Mouse (Mus musculus): ENCODE results near the gene Cadm2.

The Cadm2 gene

DNA sequence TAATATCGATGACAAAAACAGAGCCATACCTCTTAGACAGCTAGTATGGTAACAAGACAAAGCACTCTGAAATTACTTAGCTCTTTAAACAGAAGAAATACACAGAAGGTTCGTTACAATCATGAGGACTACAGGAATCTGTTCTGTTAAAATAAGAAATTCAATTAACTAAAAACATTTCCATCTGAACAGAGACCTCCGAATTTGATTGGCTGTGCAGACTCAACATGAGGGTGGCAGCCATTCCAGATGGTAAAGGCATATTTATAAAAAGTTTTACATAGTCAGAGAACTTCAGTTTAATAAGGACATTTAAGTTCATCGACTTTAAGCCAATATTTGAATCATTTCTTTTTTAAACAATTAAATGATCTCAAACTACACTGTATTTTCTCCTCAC lies 105.2 kb downstream of the Cadm2 start:
- no peak for DNase-seq (ENCODE audit: low read depth, low spot score)

DNA sequence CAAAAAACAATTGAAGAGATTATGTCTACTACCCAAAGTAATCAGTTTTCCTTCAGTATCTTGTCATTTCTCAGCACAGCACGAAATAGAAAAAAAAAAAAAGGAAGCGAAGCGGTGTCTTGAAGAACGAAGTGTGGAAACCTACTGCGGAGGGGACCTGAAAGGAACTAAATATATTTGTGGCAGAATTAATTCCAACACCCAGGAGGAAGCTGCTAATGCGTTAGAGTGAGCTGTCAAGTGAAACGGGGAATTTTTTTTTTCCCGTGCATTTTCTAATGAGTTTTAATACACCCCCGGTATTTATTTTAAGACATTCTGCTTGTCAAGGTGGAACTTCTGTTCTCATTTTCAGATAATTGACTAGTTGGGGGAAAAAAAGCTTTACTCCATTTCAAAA lies 111.6 kb downstream of the Cadm2 start:
- no peak for DNase-seq (ENCODE audit: low read depth, low spot score)

DNA sequence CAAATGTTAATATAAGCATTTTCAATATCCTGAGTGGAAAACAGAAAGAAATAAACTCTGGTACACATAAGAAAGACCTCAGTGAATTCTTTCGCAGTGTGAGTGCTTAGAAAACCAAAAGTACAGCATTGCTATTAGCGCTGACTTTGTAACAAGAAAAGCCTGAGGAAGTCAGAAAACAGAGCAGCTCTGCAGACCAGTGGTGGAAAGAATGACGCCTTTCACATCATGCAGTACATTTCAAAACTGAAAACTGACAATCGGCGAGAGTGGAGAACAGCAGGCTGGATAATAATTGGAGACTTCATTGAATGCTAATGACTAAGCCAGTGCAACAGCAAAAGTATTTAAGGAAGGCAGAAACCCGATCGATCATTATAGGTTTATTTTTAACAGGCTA lies 138.2 kb downstream of the Cadm2 start:
- no peak for DNase-seq (ENCODE audit: low read depth, low spot score)

DNA sequence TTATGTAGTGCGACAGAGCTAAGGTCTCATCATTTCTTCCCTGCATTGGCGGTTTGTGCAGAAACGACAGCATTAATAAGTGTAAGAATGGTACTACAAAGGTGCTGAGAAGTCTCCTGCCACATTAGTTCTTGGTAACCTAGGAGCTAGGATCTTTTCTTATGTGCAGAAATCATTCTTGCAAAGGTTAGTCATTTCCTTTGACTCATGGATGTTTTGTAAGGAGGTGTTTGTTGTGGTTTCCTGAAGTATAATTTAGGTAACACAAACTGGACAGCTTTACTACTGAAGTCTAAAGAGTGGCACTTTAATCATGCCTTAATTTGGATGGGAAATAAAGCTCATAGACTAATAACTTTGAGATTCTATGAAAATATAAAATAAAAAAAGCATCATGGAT lies 153.7 kb downstream of the Cadm2 start:
- DNase-seq (ENCODE audit: low read depth, low spot score): no peak

DNA sequence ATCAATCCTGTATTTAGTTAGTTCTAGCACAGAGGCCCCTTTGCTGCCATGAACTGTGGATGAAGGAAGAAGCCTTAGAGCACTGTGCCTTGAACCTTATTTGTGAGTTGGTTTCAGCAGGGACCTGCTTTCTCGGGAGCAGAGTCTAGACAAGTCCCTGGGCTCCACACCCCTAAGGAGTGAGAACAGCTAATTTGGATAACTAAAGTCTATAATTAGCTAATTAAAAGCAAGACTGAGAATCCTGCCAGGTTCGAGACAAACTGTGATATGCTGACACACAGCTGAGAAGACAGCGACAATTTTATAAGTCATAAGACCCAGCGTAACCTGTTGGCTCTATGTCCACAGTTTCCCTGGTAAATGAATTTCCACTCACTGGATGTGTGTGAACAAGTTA lies 184.4 kb downstream of the Cadm2 start:
- DNase-seq (ENCODE audit: low read depth, low spot score): no peak

DNA sequence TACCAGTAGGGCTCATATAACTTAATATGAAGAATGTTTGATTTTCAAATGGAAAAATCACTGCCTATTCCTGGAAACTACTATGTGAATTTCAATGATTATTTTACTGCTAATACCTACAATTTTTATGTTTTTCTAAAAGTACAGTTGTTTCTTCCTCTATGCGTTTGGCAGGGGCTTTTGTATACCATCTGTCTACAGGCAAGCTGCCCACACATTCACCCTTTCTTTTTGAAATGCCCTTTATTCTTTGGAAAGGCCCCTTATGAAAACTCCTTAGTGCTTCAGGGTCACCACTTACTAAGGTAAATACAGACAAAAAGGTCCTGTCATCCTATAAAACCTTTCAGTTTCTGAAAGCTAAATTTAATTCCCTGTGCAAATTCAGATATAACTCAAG lies 195.3 kb downstream of the Cadm2 start:
- no peak for DNase-seq (ENCODE audit: low read depth, low spot score)

DNA sequence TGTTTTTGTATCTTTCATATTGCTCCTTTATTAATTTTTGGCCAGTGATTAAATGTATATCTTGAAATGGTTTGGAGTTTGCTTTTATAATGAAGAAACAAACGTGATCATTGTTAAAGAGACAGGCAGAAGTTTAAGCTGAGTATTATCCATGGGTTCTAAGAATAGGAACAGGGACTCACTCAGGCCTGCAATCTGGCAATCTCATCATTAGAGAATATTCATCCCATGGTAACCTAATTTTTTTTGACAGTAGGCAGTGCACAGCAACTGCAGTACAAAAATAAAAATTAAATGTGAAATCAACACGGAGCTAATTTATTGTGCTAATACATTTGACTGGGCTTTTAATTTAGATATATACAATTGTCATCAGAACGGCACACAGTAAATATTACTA lies 209.8 kb downstream of the Cadm2 start:
- peak; percentile 71 for DNase-seq (ENCODE audit: low read depth, low spot score)

DNA sequence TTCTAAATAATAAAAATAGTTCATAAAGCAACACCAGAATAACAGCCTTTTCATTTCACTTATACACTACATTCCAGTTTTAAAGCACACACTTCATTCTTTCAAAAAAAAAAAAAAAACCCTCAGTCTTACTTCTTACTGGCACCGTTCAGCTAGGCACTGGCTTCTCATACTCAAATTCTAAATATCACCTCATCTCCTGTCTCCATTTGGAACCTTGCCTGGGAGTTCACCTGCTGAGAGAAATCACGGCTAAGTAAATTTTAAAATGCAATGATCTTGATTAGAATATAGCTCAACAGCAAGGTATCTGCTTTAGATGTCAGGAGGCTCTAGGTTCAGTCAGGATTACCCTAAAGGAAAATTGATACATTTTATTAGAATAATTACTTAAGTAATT lies 210.2 kb downstream of the Cadm2 start:
- DNase-seq (ENCODE audit: low read depth, low spot score): peak; percentile 18

DNA sequence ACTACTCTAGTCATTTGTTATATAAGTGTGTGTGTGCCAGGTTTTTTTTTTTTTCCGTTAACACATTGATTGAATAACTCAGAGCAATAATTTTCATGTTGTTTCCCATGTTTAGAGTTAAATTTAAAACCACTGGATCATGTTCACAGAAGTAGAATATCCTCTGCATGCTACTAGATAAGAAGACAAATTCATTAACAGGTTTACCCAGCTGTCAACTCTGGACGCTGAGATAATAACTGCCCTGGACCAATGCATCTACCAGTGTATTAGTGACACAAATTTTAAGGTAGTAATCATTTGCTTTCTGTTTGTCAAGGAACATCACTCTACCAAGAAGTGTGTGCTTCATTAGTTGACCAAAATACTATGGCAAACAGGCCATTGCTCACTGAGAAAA lies 253.0 kb downstream of the Cadm2 start:
- DNase-seq (ENCODE audit: low read depth, low spot score): no peak

DNA sequence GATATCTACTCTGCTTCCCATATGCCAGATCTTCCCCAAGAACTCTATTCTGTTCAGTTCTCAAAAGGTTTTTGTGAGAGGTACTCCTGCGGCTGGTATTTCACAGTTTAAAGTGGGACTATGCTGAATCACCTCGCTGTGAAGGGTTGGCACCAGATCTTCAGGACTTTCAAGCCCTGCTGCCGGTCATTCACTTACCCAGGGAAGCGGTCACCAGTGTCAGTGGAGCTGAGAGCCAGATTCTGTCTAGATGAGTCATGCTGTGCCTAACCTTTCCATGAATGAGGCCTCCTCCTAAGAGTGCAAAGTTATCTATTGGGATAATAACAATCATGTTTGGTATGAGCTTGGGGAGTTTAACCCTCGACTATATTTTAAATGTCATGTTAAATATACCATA lies 272.7 kb downstream of the Cadm2 start:
- DNase-seq (ENCODE audit: low read depth, low spot score): no peak

DNA sequence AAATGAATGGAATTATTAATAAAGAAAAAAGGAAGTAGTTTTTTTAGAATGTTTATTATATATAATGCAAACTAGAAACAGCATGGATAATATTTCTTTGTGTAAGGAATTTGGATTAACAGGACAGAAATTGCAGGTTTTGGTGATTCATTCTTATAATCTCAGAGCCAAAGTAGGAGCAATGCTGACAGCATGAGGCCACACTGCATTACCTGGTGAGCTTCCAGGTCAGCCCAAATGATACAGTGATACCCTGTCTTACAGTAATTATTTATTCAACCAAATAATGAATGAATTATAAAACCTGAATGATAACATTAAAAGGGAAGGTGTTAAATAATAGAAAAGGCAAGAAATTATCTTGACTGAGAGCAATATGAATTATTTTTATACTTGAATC lies 273.1 kb downstream of the Cadm2 start:
- no peak for DNase-seq (ENCODE audit: low read depth, low spot score)

DNA sequence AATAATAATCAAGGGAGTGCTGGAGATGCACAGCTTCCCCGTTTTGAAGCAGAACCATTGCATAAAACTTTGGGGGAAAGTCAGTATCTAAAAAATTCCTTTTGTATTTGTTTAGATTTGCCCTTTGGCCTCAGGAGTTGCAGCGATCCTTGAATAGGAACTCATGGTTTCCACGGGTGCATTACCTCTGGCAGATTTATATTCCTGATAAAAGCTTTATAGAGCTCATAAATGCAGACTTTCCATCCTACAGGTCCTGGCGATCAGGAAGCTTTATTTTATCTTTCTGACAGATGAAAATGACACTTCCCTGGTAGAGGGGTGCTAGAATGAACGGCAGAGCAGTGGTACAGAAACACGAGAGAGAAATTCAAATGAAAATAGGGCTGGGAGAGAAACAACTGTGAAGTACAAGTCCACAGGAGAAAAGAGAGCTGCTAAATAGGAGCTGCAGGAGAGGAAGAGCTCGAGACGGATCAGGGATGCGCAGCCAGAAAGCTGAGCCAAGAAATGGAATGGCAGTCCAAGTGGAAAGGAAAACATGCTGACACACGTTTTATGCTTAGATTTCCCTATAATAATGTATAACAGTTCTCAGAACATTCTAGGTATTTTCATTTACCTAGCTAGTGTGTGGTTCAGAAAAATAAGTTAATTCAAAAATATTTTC lies 274.0 kb downstream of the Cadm2 start:
- no peak for DNase-seq (ENCODE audit: low read depth, low spot score)

DNA sequence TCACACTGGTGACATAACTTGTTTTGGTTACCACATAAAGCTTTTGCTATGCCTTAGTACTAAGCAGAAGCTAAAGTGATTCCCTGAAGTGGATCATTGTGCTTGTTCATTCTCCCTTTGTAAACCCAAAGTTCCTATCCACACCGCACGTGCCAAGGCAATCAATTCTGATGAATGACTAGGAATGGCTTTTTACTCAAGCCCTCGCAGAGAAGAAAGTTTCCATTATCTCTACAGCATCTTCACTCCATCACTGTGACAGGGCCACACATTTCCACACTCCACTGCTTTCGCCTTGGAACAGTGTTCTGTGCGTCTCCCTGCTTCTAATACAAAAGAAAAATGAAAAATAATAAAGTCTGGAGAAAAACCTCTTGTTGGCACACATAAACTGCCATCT lies 276.5 kb downstream of the Cadm2 start:
- DNase-seq (ENCODE audit: low read depth, low spot score): no peak

DNA sequence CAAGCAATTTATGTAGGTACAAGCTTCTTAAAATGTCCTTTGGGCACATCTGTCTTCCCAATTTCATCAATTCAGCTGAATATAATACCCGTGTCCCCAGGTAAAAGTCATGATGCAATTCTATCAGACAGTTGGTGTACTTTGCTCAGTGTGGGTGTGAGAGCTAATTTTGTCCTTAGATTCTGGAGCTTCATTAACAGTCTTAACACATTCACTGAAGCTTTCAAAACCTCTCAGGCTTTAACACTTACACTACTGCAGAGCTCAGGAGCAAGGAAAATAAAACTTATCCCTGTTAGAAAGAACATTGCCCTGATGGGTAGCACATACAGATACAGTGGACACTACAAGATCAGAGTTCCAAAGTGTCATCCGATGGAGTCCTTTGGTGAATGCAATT lies 309.7 kb downstream of the Cadm2 start:
- DNase-seq (ENCODE audit: low read depth, low spot score): no peak

DNA sequence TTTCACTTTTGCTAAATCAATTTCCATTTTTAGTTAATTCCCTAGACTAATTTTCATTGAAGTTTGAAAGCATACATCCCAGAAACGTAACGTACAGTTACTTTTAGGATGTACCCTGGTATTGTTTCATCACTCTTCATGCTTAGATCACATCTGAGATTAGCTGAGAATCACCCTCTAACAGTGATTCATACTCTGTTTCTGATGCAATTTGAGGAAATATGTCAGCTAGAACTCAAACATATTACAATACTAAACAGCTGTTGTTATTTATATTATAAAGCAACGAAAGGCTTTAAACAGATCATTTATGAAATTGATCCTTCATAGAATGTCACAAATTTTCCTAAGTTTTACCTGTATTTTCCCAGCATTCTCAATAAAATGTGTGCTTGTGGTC lies 336.0 kb downstream of the Cadm2 start:
- no peak for DNase-seq (ENCODE audit: low read depth, low spot score)

DNA sequence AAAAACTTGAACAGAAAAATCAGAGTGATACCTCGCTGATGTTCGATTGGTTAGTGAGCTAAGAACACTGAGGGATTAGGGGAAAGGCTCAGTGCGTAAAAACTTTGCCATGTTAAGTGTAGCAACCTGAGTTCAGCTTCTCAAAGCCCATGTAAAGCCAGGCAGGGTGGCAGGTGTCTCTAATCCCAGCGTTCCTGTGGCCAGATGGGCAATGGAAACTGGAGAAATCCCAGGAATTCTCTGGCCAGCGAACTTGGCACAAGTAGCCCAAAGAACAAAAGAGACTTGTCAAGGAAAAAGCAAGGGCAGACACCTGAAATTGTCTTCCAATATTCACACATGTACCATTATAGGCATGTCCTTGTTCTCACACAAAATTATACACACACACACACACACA lies 377.1 kb downstream of the Cadm2 start:
- no peak for DNase-seq (ENCODE audit: low read depth, low spot score)

DNA sequence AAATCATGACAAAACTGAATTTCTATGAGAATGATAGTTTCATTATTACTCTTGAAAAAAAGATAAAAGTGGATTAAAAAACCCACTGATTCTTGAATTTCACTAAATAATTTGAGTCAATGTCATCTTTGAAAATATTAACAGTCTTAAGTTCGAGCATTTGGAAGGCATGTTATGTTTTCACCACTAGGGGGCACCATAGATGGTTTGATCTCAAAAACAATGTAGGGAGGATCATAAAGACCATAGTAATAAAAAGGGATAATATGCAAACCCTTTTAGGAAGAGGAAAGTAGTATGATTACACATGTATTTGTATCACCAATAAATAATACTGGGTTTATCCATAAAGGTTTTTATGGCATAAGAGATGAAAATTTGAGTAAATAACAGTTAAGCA lies 385.8 kb downstream of the Cadm2 start:
- peak; percentile 39 for DNase-seq (ENCODE audit: low read depth, low spot score)

DNA sequence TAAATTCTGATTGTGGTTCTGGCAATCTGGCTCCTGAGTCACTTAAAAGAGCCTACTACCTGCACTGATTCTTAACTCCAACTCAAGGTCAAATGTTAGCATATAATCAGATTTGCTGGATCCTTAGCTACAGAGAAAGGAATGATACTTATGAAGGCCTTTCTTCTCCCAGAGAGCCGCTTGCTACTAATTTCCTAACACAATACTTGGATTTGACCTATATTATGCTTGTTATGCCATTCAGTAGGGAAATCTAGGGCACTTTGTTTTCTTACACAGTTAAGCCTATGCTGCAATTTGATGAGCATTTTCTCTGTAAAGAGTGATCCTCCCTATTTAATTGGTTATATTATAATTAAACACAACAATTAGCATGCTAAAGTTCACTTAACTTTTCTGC lies 394.0 kb downstream of the Cadm2 start:
- no peak for DNase-seq (ENCODE audit: low read depth, low spot score)

DNA sequence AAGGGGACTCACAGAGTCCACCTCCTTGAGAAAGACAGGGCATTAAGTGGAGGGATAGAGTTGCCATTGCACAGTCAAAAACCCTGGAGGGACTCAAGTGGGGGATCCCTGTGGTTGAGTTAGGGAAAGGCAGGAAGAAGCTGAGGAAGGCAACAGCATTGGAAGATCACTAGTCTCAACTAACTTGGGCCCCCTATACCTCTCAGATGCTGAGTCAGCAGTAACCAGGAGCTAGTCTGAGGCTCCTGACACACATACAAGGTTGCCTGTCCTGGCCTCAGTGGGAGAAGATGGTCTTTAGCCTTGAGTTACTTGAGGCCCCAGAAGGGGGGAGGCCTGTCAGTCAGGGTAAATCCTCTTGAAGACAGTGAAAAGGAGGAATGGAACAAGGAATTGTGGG lies 417.4 kb downstream of the Cadm2 start:
- DNase-seq (ENCODE audit: low read depth, low spot score): no peak

DNA sequence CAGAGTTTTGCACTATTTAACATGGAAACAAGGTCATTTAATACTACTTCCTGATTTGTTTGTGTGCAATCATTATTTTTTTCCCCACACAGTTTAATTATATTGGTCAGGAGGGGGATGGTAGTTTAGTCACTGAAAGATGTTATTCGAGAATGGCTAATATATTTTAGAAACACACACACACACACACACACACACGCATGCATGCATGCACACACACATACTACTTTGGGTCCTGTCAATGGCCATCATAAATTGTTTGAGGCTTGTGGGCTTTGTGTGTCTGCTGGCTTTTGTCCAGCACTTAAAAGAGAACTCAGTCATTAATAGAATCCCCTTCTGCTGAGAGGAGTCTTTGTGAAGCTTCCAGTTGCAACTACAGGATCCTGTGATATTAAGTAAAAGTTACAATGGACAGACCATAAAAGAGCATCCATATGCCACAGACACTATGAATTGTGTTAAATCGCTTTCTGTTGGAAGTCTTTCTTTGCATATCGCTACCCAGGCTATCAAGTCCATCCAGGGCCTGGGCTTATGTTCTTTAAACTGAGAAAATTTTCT lies 427.8 kb downstream of the Cadm2 start:
- no peak for DNase-seq (ENCODE audit: low read depth, low spot score)

DNA sequence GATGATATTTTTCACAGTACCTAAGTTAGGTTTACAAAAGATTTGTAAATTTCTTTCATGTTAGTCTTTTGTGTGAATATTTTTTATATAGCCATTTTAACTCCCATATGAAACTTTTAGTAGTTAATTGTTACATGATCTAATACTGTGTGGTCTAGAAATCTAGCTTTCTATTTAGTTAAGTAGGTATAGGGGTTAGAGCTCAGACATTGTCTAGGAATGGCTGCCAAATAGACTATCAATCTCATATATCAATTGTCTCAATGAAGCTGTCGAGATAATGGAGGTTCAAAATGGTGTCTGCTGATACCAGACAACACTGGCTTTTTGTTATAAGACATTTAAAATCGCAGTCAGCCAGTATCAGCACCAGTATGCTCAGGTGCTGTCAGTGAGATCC lies 428.3 kb downstream of the Cadm2 start:
- no peak for DNase-seq (ENCODE audit: low read depth, low spot score)

DNA sequence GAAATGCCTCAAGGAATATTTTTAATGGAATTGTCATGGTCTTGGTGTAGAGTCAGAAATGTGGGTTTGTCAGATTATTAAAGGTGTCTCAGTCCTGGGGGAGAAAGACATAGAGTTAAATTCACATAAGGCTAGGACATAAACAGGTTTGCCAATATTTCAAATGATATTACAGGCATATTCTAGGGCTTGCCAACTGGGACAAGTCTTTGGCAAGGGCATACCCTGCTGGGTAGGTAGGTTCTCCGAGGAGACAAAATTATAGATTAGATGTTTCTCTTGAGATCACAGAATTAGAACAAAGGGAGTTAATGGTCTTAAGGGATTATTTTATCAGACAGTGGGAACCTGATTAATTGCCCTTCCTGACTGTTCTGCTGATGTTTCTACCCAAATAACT lies 434.4 kb downstream of the Cadm2 start:
- DNase-seq (ENCODE audit: low read depth, low spot score): no peak

DNA sequence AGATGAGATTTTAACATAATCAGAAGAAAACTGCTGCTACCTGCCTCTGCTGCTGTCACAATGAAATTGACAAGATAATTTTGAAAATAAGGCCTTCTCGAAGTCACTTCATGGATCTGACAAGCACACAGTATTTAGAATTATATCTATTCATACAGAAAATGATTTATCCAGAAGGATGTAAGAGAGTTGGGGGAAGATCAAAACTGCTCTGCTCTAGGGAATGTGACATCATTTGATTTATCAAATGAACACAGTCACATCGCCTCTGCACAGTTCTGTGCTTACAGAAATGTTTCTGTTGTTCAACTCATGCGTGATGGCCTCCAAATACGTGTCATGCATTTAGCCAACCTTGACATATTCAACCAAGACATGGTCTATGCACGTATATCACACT lies 437.8 kb downstream of the Cadm2 start:
- no peak for DNase-seq (ENCODE audit: low read depth, low spot score)

DNA sequence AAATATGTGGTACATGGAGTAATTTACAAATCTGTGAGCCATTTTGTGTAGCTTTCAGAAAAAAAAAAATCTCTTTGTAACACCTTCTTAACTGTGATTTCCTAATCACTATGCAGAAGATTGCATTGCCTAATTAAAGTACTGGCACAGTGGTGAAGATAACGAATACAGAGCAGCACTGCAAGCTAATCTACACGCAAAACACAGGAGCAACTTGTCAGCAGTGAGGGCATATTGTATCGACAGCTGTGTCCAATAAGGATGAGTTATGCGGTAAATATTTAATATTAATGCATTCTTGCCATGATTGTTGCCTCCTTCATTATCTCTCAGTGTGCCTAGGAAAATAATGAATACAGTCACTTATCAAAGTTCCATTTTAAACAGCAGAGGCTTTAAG lies 445.3 kb downstream of the Cadm2 start:
- no peak for DNase-seq (ENCODE audit: low read depth, low spot score)
